Mouse (Mus musculus): ENCODE data around the gene 1700003F12Rik.

1700003F12Rik gene

GRCm38 (mm10) chr2:154546711-154547110, at the start of gene 1700003F12Rik:
Gene 1700003F12Rik (plus strand): TSS chr2:154547085.
- in situ Hi-C loops (cut with MboI; ENCODE audit: low pct_unique_long_range_greater_than_20kb in 1 of 2, low sequenced_read_pairs in 2 of 2, unreplicated experiment in 1 of 2): loop anchor here (10.0 kb wide), 1 partner anchor 132 kb away; no protein-coding TSS in a partner anchor

GRCm38 (mm10) chr2:154498571-154498970, 48.3 kb upstream of the 1700003F12Rik start:
- in situ Hi-C loops (cut with MboI; ENCODE audit: low pct_unique_long_range_greater_than_20kb in 1 of 2, low sequenced_read_pairs in 2 of 2, unreplicated experiment in 1 of 2): no loop called here

- in situ Hi-C loops (cut with MboI; ENCODE audit: low pct_unique_long_range_greater_than_20kb in 1 of 2, low sequenced_read_pairs in 2 of 2, unreplicated experiment in 1 of 2): no loop called here
Measured at GRCm38 (mm10) chr2:154499717-154500247, 47.1 kb upstream of the 1700003F12Rik start.

- in situ Hi-C loops (cut with MboI; ENCODE audit: low pct_unique_long_range_greater_than_20kb in 1 of 2, low sequenced_read_pairs in 2 of 2, unreplicated experiment in 1 of 2): no loop called here
Measured at GRCm38 (mm10) chr2:154500758-154501157, 46.1 kb upstream of the 1700003F12Rik start.

- in situ Hi-C loops (cut with MboI; ENCODE audit: low pct_unique_long_range_greater_than_20kb in 1 of 2, low sequenced_read_pairs in 2 of 2, unreplicated experiment in 1 of 2): no loop called here
Measured at GRCm38 (mm10) chr2:154507076-154507475, 39.8 kb upstream of the 1700003F12Rik start.

GRCm38 (mm10) chr2:154507566-154508283, 39.2 kb upstream of the 1700003F12Rik start:
- in situ Hi-C loops (cut with MboI; ENCODE audit: low pct_unique_long_range_greater_than_20kb in 1 of 2, low sequenced_read_pairs in 2 of 2, unreplicated experiment in 1 of 2): no loop called here

- in situ Hi-C loops (cut with MboI; ENCODE audit: low pct_unique_long_range_greater_than_20kb in 1 of 2, low sequenced_read_pairs in 2 of 2, unreplicated experiment in 1 of 2): no loop called here
Measured at GRCm38 (mm10) chr2:154508450-154508849, 38.4 kb upstream of the 1700003F12Rik start.

GRCm38 (mm10) chr2:154510141-154510540, 36.7 kb upstream of the 1700003F12Rik start:
- in situ Hi-C loops (cut with MboI; ENCODE audit: low pct_unique_long_range_greater_than_20kb in 1 of 2, low sequenced_read_pairs in 2 of 2, unreplicated experiment in 1 of 2): no loop called here

GRCm38 (mm10) chr2:154516944-154517343, 29.9 kb upstream of the 1700003F12Rik start:
- in situ Hi-C loops (cut with MboI; ENCODE audit: low pct_unique_long_range_greater_than_20kb in 1 of 2, low sequenced_read_pairs in 2 of 2, unreplicated experiment in 1 of 2): no loop called here

GRCm38 (mm10) chr2:154517424-154517823, 29.5 kb upstream of the 1700003F12Rik start:
- in situ Hi-C loops (cut with MboI; ENCODE audit: low pct_unique_long_range_greater_than_20kb in 1 of 2, low sequenced_read_pairs in 2 of 2, unreplicated experiment in 1 of 2): no loop called here

- in situ Hi-C loops (cut with MboI; ENCODE audit: low pct_unique_long_range_greater_than_20kb in 1 of 2, low sequenced_read_pairs in 2 of 2, unreplicated experiment in 1 of 2): no loop called here
Measured at GRCm38 (mm10) chr2:154521449-154521848, 25.4 kb upstream of the 1700003F12Rik start.

- in situ Hi-C loops (cut with MboI; ENCODE audit: low pct_unique_long_range_greater_than_20kb in 1 of 2, low sequenced_read_pairs in 2 of 2, unreplicated experiment in 1 of 2): no loop called here
Measured at GRCm38 (mm10) chr2:154522334-154522733, 24.6 kb upstream of the 1700003F12Rik start.

GRCm38 (mm10) chr2:154525285-154525684, 21.6 kb upstream of the 1700003F12Rik start:
- in situ Hi-C loops (cut with MboI; ENCODE audit: low pct_unique_long_range_greater_than_20kb in 1 of 2, low sequenced_read_pairs in 2 of 2, unreplicated experiment in 1 of 2): no loop called here

GRCm38 (mm10) chr2:154526531-154526930, 20.4 kb upstream of the 1700003F12Rik start:
- in situ Hi-C loops (cut with MboI; ENCODE audit: low pct_unique_long_range_greater_than_20kb in 1 of 2, low sequenced_read_pairs in 2 of 2, unreplicated experiment in 1 of 2): no loop called here

GRCm38 (mm10) chr2:154532888-154533287, 14.0 kb upstream of the 1700003F12Rik start:
- in situ Hi-C loops (cut with MboI; ENCODE audit: low pct_unique_long_range_greater_than_20kb in 1 of 2, low sequenced_read_pairs in 2 of 2, unreplicated experiment in 1 of 2): no loop called here

GRCm38 (mm10) chr2:154534704-154535270, 12.1 kb upstream of the 1700003F12Rik start:
- in situ Hi-C loops (cut with MboI; ENCODE audit: low pct_unique_long_range_greater_than_20kb in 1 of 2, low sequenced_read_pairs in 2 of 2, unreplicated experiment in 1 of 2): no loop called here

GRCm38 (mm10) chr2:154538310-154538709, 8.6 kb upstream of the 1700003F12Rik start:
- in situ Hi-C loops (cut with MboI; ENCODE audit: low pct_unique_long_range_greater_than_20kb in 1 of 2, low sequenced_read_pairs in 2 of 2, unreplicated experiment in 1 of 2): no loop called here

- in situ Hi-C loops (cut with MboI; ENCODE audit: low pct_unique_long_range_greater_than_20kb in 1 of 2, low sequenced_read_pairs in 2 of 2, unreplicated experiment in 1 of 2): no loop called here
Measured at GRCm38 (mm10) chr2:154538710-154539109, 8.2 kb upstream of the 1700003F12Rik start.

GRCm38 (mm10) chr2:154539720-154540119, 7.2 kb upstream of the 1700003F12Rik start:
- in situ Hi-C loops (cut with MboI; ENCODE audit: low pct_unique_long_range_greater_than_20kb in 1 of 2, low sequenced_read_pairs in 2 of 2, unreplicated experiment in 1 of 2): loop anchor here (10.0 kb wide), 1 partner anchor 125 kb away; no protein-coding TSS in a partner anchor

GRCm38 (mm10) chr2:154541630-154542029, 5.3 kb upstream of the 1700003F12Rik start:
- in situ Hi-C loops (cut with MboI; ENCODE audit: low pct_unique_long_range_greater_than_20kb in 1 of 2, low sequenced_read_pairs in 2 of 2, unreplicated experiment in 1 of 2): loop anchor here (10.0 kb wide), 1 partner anchor 127 kb away; no protein-coding TSS in a partner anchor

All from mouse embryonic stem cell (cell line).